Mouse (Mus musculus): ENCODE measurements around the gene Samd1.

GRCm38 (mm10) chr8:83976779-83977350 is 20.6 kb upstream of the Samd1 start:
- TF ChIP-seq POLR2A (IDR thresholded peaks at IDR 0.05; ENCODE audit: extremely low read depth, insufficient read depth, low read length) (no peak), CTCF (IDR thresholded peaks at IDR 0.05; ENCODE audit: low read depth, low read length) (peak; percentile 50)

Data from liver, adult 2 months (tissue).